Mouse (Mus musculus): ENCODE data around the gene Ptprh. TPM values are rescaled to one million over a fixed set of nuclear protein-coding genes. Genes with fewer than 3 reads are reported as not detected.

Gene Ptprh
- not detected for polyA plus RNA-seq (2014; fragmentation: Illumina TruSeq; extraction: RNeasy Lipid Tissue Mini Kit (QIAGEN cat#74804))

GRCm38 (mm10) chr7:4603873-4604272 lies at the start of gene Ptprh:
Ptprh (minus strand) TSS chr7:4604041.

GRCm38 (mm10) chr7:4631031-4631430 lies 27.2 kb upstream of the Ptprh start, which contains the start of gene Tmem86b:
Tmem86b (minus strand) TSS chr7:4631422.

GRCm38 (mm10) chr7:4547221-4547641 lies 56.6 kb downstream of the Ptprh start, which contains the start of gene Syt5:
Syt5 (minus strand) TSS chr7:4547541.

GRCm38 (mm10) chr7:4532005-4532729 lies 71.7 kb downstream of the Ptprh start, which contains the start of gene Dnaaf3:
Dnaaf3 (minus strand) TSS chr7:4532453.

GRCm38 (mm10) chr7:4524212-4524922 lies 79.5 kb downstream of the Ptprh start, which contains the start of gene Tnni3:
Tnni3 (minus strand) TSS chr7:4524229.

GRCm38 (mm10) chr7:4516332-4517050 lies 87.3 kb downstream of the Ptprh start, which contains the start of gene Tnnt1:
Tnnt1 (minus strand) TSS chr7:4516382.

GRCm38 (mm10) chr7:4501558-4502397 lies 102.1 kb downstream of the Ptprh start, which contains the start of gene Ppp1r12c:
Ppp1r12c (minus strand) TSS chr7:4501680.

Other genes starting within 250 kb of the Ptprh start
- 0.20 TPM for gene Gp6, start 206.3 kb downstream of the Ptprh start, polyA plus RNA-seq (2014; fragmentation: Illumina TruSeq; extraction: RNeasy Lipid Tissue Mini Kit (QIAGEN cat#74804))
- gene Rdh13, start 158.4 kb downstream of the Ptprh start, polyA plus RNA-seq (2014; fragmentation: Illumina TruSeq; extraction: RNeasy Lipid Tissue Mini Kit (QIAGEN cat#74804)), result 6.3 TPM
- gene Eps8l1, start 143.4 kb downstream of the Ptprh start, polyA plus RNA-seq (2014; fragmentation: Illumina TruSeq; extraction: RNeasy Lipid Tissue Mini Kit (QIAGEN cat#74804)), result 2.7 TPM
- 3.7 TPM for gene Ppp1r12c, start 102.4 kb downstream of the Ptprh start, polyA plus RNA-seq (2014; fragmentation: Illumina TruSeq; extraction: RNeasy Lipid Tissue Mini Kit (QIAGEN cat#74804))
- gene Tnnt1, start 87.7 kb downstream of the Ptprh start, polyA plus RNA-seq (2014; fragmentation: Illumina TruSeq; extraction: RNeasy Lipid Tissue Mini Kit (QIAGEN cat#74804)), result 0.74 TPM
- gene Tnni3, start 79.8 kb downstream of the Ptprh start, polyA plus RNA-seq (2014; fragmentation: Illumina TruSeq; extraction: RNeasy Lipid Tissue Mini Kit (QIAGEN cat#74804)), result 9.6 TPM
- not detected for gene Dnaaf3, start 71.6 kb downstream of the Ptprh start, polyA plus RNA-seq (2014; fragmentation: Illumina TruSeq; extraction: RNeasy Lipid Tissue Mini Kit (QIAGEN cat#74804))
- 0.26 TPM for gene Syt5, start 56.5 kb downstream of the Ptprh start, polyA plus RNA-seq (2014; fragmentation: Illumina TruSeq; extraction: RNeasy Lipid Tissue Mini Kit (QIAGEN cat#74804))
- gene Tmem86b, start 27.4 kb upstream of the Ptprh start, polyA plus RNA-seq (2014; fragmentation: Illumina TruSeq; extraction: RNeasy Lipid Tissue Mini Kit (QIAGEN cat#74804)), result not detected
- gene Ppp6r1, start 55.0 kb upstream of the Ptprh start, polyA plus RNA-seq (2014; fragmentation: Illumina TruSeq; extraction: RNeasy Lipid Tissue Mini Kit (QIAGEN cat#74804)), result 10.6 TPM
- not detected for gene Hspbp1, start 81.0 kb upstream of the Ptprh start, polyA plus RNA-seq (2014; fragmentation: Illumina TruSeq; extraction: RNeasy Lipid Tissue Mini Kit (QIAGEN cat#74804))
- gene Brsk1, start 86.6 kb upstream of the Ptprh start, polyA plus RNA-seq (2014; fragmentation: Illumina TruSeq; extraction: RNeasy Lipid Tissue Mini Kit (QIAGEN cat#74804)), result 0.40 TPM
- gene Tmem150b, start 121.2 kb upstream of the Ptprh start, polyA plus RNA-seq (2014; fragmentation: Illumina TruSeq; extraction: RNeasy Lipid Tissue Mini Kit (QIAGEN cat#74804)), result not detected
- gene Kmt5c, start 136.1 kb upstream of the Ptprh start, polyA plus RNA-seq (2014; fragmentation: Illumina TruSeq; extraction: RNeasy Lipid Tissue Mini Kit (QIAGEN cat#74804)), result 1.2 TPM
- gene Cox6b2, start 149.1 kb upstream of the Ptprh start, polyA plus RNA-seq (2014; fragmentation: Illumina TruSeq; extraction: RNeasy Lipid Tissue Mini Kit (QIAGEN cat#74804)), result not detected
- not detected for gene Fam71e2, start 167.3 kb upstream of the Ptprh start, polyA plus RNA-seq (2014; fragmentation: Illumina TruSeq; extraction: RNeasy Lipid Tissue Mini Kit (QIAGEN cat#74804))
- gene Il11, start 178.8 kb upstream of the Ptprh start, polyA plus RNA-seq (2014; fragmentation: Illumina TruSeq; extraction: RNeasy Lipid Tissue Mini Kit (QIAGEN cat#74804)), result not detected
- gene Tmem190, start 178.9 kb upstream of the Ptprh start, polyA plus RNA-seq (2014; fragmentation: Illumina TruSeq; extraction: RNeasy Lipid Tissue Mini Kit (QIAGEN cat#74804)), result not detected
- gene Tmem238, start 185.6 kb upstream of the Ptprh start, polyA plus RNA-seq (2014; fragmentation: Illumina TruSeq; extraction: RNeasy Lipid Tissue Mini Kit (QIAGEN cat#74804)), result 0.46 TPM
- 14.1 TPM for gene Rpl28, start 188.8 kb upstream of the Ptprh start, polyA plus RNA-seq (2014; fragmentation: Illumina TruSeq; extraction: RNeasy Lipid Tissue Mini Kit (QIAGEN cat#74804))
- gene Ube2s, start 208.5 kb upstream of the Ptprh start, polyA plus RNA-seq (2014; fragmentation: Illumina TruSeq; extraction: RNeasy Lipid Tissue Mini Kit (QIAGEN cat#74804)), result 2.0 TPM
- 0.57 TPM for gene Shisa7, start 240.7 kb upstream of the Ptprh start, polyA plus RNA-seq (2014; fragmentation: Illumina TruSeq; extraction: RNeasy Lipid Tissue Mini Kit (QIAGEN cat#74804))

Measured in ovary, adult 10 weeks (tissue).